Mouse (Mus musculus) ZHBTc4 (cell line): ENCODE data around the gene Alms1.
"Not testable (repeated sequence)": the region's sequence is repeated elsewhere in the genome, so short reads cannot be mapped to it uniquely, and the experiment has no call there.

ENCODE experiments used
- DNase-seq: peaks from one replicate; pipeline ENCODE4 v3.0.0-alpha.2; 2011; ENCODE audit warnings: low read depth, low spot score

Alms1 gene

GRCm38 (mm10) chr6:85713105-85713504 lies 125.8 kb downstream of the Alms1 start, which contains the start of gene Nat8f7:
Gene Nat8f7 (minus strand): TSS chr6:85713205.
- DNase-seq, result not testable (repeated sequence)
